Comparison of ENCODE assay signal across 22 mouse cellular contexts in the genomic region with DNA sequence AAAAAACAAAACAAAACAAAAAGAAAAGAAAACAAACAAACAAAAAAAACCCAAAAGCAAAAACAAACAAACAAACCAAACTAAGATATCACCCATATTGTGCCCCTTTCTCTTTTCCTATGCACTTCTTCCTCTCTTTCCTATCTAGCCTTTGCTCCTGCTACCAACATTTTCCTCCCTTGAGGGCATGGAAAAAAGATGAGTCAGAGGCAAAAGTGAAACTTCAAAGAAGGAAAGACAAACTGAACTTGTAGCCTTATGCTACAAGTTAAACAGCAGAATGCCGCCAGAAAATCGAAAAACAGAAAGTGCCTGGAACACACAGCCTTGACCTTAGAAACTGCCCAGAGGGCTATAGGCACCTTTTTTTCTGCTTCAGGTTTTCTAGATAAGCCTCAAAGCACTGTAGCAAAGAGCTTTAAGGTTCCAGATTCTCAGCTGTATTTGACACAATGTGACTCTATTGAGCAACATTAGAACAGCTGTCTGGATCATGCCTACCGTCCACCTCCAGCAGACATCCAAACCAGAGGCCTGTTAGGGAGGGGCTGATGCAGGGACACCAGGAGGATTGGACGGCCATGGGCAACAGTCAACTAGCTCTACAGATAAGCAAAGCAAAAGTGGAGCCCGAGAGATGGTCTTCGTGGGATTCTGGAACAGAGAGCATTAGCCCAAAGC. TPM values are rescaled to one million over a fixed set of nuclear protein-coding genes. Genes with fewer than 3 reads are reported as not detected.
DNase-seq lines count a peak whose midpoint lies in the region; ATAC-seq and TF ChIP-seq lines count a peak whose summit lies in the region.
"Had no signal": no experiment of that assay in that cellular context is flagged by ENCODE, and none has a peak within 500 bp of the region (broad histone marks: within the 10 kb centered on the region; RNA-seq: fewer than 3 reads in every experiment).

No protein-coding gene starts in this region.

- H3K4me2 ChIP-seq in kidney, embryonic 15.5 days, result no peak overlapping the region
- H3K4me2 ChIP-seq: forebrain, embryonic 15.5 days; midbrain, embryonic 15.5 days had no signal

- ATAC-seq in megakaryocyte, adult 5-6 weeks (ENCODE audit: poor library complexity, severe bottlenecking), result peak; percentile 37
- no peak for ATAC-seq in kidney, embryonic 15.5 days (replicated peaks; ENCODE audit: low FRiP score)
- ATAC-seq: forebrain, embryonic 15.5 days; midbrain, embryonic 15.5 days had no signal

- H3K9me3 ChIP-seq in kidney, embryonic 15.5 days (replicated peaks), result no peaks in the 10 kb centered on the region
- H3K9me3 ChIP-seq: forebrain, embryonic 15.5 days; hindbrain, embryonic 10.5 days; midbrain, embryonic 15.5 days had no signal

- H3K4me3 ChIP-seq in bone marrow macrophage, adult 2 months (ENCODE audit: insufficient read depth, low read length), result peak overlapping the region; percentile 13; the same call in 1 of the 2 replicates
- H3K4me3 ChIP-seq in kidney, embryonic 15.5 days (replicated peaks), result no peak overlapping the region
- H3K4me3 ChIP-seq: forebrain, embryonic 15.5 days; hindbrain, embryonic 10.5 days; layer of hippocampus, adult 2 months; midbrain, embryonic 15.5 days had no signal

- peaks cover 42% of the 10 kb centered on the region for H3K4me1 ChIP-seq in bone marrow macrophage, adult 2 months (ENCODE audit: control insufficient read depth, insufficient read depth, low read length)
- no peaks in the 10 kb centered on the region for H3K4me1 ChIP-seq in kidney, embryonic 15.5 days
- H3K4me1 ChIP-seq: forebrain, embryonic 15.5 days; hindbrain, embryonic 10.5 days; midbrain, embryonic 15.5 days had no signal

- H3K27me3 ChIP-seq in kidney, embryonic 15.5 days, result no peaks in the 10 kb centered on the region
- H3K27me3 ChIP-seq: forebrain, embryonic 15.5 days; midbrain, embryonic 15.5 days had no signal

- no peak for TF ChIP-seq CTCF in bone marrow macrophage, adult 2 months (IDR thresholded peaks at IDR 0.05; ENCODE audit: low read depth, low read length)

- no peaks in the 10 kb centered on the region for H3K36me3 ChIP-seq in kidney, embryonic 15.5 days
- H3K36me3 ChIP-seq: forebrain, embryonic 15.5 days; hindbrain, embryonic 10.5 days; midbrain, embryonic 15.5 days had no signal

- no peak overlapping the region for H3K9ac ChIP-seq in kidney, embryonic 15.5 days
- H3K9ac ChIP-seq: forebrain, embryonic 15.5 days; midbrain, embryonic 15.5 days had no signal

- peak; percentile 45 for DNase-seq in adrenal gland, adult 2 months
- DNase-seq in adrenal gland, adult 18-20 months (ENCODE audit: low spot score in 2 of 2), result no peak
- peak; percentile 89 for DNase-seq in 3T3-L1 (ENCODE audit: low read depth, low spot score)
- DNase-seq in right cerebral cortex, postnatal 10 days (ENCODE audit: low spot score in 2 of 2), result no peak
- DNase-seq in right cerebral cortex, postnatal 25 days, result no peak
- DNase-seq: B cell, adult 2 months; cerebellum, postnatal 14 days; embryo, embryonic 11 days; gastrocnemius, postnatal 36 days; kidney, adult 18-20 months; kidney, postnatal 14 days; thymus, postnatal 25 days had no signal

- no peak for TF ChIP-seq POLR2A in bone marrow macrophage, adult 2 months (IDR thresholded peaks at IDR 0.05; ENCODE audit: borderline replicate concordance, low read depth, low read length)

- WGBS in kidney, embryonic 15.5 days, result 82% methylated on average over 6 of the region's 6 CpGs

- H3K27ac ChIP-seq in bone marrow macrophage, adult 2 months (ENCODE audit: insufficient read depth, low read depth, low read length), result peak overlapping the region; percentile 89
- H3K27ac ChIP-seq in kidney, embryonic 15.5 days, result no peak overlapping the region
- H3K27ac ChIP-seq: forebrain, embryonic 15.5 days; hindbrain, embryonic 10.5 days; layer of hippocampus, adult 2 months; midbrain, embryonic 15.5 days had no signal

RNA-seq across cellular contexts. Expression of gene Fcgr4, which starts 1.9 kb away (rescaled TPM):
- total RNA-seq in adrenal gland, adult 2 months (2021), result 1 to 10 TPM; 5.1 to 6.9 TPM
- 1.6 and 2.0 TPM in 2 replicates for polyA plus RNA-seq in adrenal gland, adult 2 months (2012; rRNA removed)
- 10 to 100 TPM in 1 of 2 experiments, 1 to 10 TPM in 1; 5.8 to 13.0 TPM for total RNA-seq in adrenal gland, adult 18-20 months (2021)
- 84.3 and 86.6 TPM in 2 replicates for polyA plus RNA-seq in bone marrow macrophage, adult 2 months (2012; ENCODE audit: insufficient read depth, insufficient read length, missing spikeins)
- total RNA-seq in megakaryocyte, adult 5-6 weeks (2015), result 34.6 and 34.8 TPM in 2 replicates
- total RNA-seq in megakaryocyte, adult 5-6 weeks (2017), result 30.0 and 47.4 TPM in 2 replicates
- 1.2 and 1.3 TPM in 2 replicates for polyA plus RNA-seq in kidney, embryonic 15.5 days (2015; fragmentation: Nextera tagmentation; extraction: Ambion mirVana)
- total RNA-seq: gastrocnemius, postnatal 36 days; layer of hippocampus, adult 2 months; left cerebral cortex, postnatal 25 days; megakaryocyte-erythroid progenitor cell, adult 5-6 weeks had no signal

RNA-seq across cellular contexts. Expression of gene Fcgr2b, which starts 40.5 kb away (rescaled TPM):
- total RNA-seq in adrenal gland, adult 2 months (2021), result 1 to 10 TPM; 7.6 to 8.3 TPM
- 4.0 and 4.2 TPM in 2 replicates for polyA plus RNA-seq in adrenal gland, adult 2 months (2012; rRNA removed)
- total RNA-seq in adrenal gland, adult 18-20 months (2021), result 10 to 100 TPM in 1 of 2 experiments, 1 to 10 TPM in 1; 7.0 to 15.6 TPM
- polyA plus RNA-seq in bone marrow macrophage, adult 2 months (2012; ENCODE audit: insufficient read depth, insufficient read length, missing spikeins), result 270 and 276 TPM in 2 replicates
- total RNA-seq in megakaryocyte, adult 5-6 weeks (2015), result 226 and 271 TPM in 2 replicates
- 174 and 196 TPM in 2 replicates for total RNA-seq in megakaryocyte, adult 5-6 weeks (2017)
- polyA plus RNA-seq in kidney, embryonic 15.5 days (2015; fragmentation: Nextera tagmentation; extraction: Ambion mirVana), result 1.8 and 2.8 TPM in 2 replicates
- polyA plus RNA-seq: neural tube, embryonic 11.5 days had no signal

RNA-seq across cellular contexts. Expression of gene Fcgr3, which starts 47.9 kb away (rescaled TPM):
- total RNA-seq in adrenal gland, adult 2 months (2021), result 10 to 100 TPM; 16.4 to 17.7 TPM
- polyA plus RNA-seq in adrenal gland, adult 2 months (2012; rRNA removed), result 5.4 and 5.5 TPM in 2 replicates
- total RNA-seq in adrenal gland, adult 18-20 months (2021), result 10 to 100 TPM; 17.7 to 32.8 TPM
- polyA plus RNA-seq in bone marrow macrophage, adult 2 months (2012; ENCODE audit: insufficient read depth, insufficient read length, missing spikeins), result 1,121 and 1,154 TPM in 2 replicates
- total RNA-seq in megakaryocyte, adult 5-6 weeks (2015), result 499 and 513 TPM in 2 replicates
- total RNA-seq in megakaryocyte, adult 5-6 weeks (2017), result 540 and 572 TPM in 2 replicates
- polyA plus RNA-seq in kidney, embryonic 15.5 days (2015; fragmentation: Nextera tagmentation; extraction: Ambion mirVana), result 7.8 and 10.5 TPM in 2 replicates

Comparison
In these comparisons a context has a peak if more than half of its experiments do, and no peak if none do; other contexts are left out.
1. DNase-seq: peak in adrenal gland, adult 2 months (single experiment) and 3T3-L1 (single experiment); none in adrenal gland, adult 18-20 months (0 of 2), right cerebral cortex, postnatal 10 days (0 of 2) and right cerebral cortex, postnatal 25 days (single experiment).
2. RNA of gene Fcgr2b, which starts 40.5 kb away (total RNA-seq): 174 to 271 TPM in megakaryocyte, adult 5-6 weeks; 7.0 to 15.6 TPM in adrenal gland, adult 18-20 months and 7.6 to 8.3 TPM in adrenal gland, adult 2 months; every median in the first group is over 10 times any median in the second.
3. RNA of gene Fcgr3, which starts 47.9 kb away (total RNA-seq): 499 to 572 TPM in megakaryocyte, adult 5-6 weeks; 17.7 to 32.8 TPM in adrenal gland, adult 18-20 months and 16.4 to 17.7 TPM in adrenal gland, adult 2 months; every median in the first group is over 10 times any median in the second.